Mouse (Mus musculus): Measurements from ENCODE around the gene Rragd.
"Not testable (repeated sequence)": the region's sequence is repeated elsewhere in the genome, so short reads cannot be mapped to it uniquely, and the experiment has no call there.

Rragd gene

DNA sequence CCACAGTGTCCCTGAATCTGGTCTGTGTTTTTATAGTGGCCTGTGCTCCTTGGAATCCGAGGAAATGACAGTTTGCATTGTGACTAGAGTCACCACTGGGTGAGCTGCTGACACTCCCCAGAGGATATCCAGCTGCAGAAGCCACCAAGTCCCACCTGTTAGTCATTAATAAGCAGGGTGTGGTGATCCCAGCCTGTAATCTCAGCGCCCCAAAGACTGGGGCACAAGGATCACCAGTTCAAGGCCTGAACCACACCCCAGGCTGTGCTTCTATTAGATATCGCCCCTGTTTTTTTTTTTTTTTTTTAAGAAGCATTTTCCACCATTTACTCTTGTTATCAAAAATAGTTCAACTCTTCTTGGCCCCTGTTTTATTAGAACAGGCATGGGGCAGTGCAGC is 4.2 kb downstream of the Rragd start:
- no peak for DNase-seq

DNA sequence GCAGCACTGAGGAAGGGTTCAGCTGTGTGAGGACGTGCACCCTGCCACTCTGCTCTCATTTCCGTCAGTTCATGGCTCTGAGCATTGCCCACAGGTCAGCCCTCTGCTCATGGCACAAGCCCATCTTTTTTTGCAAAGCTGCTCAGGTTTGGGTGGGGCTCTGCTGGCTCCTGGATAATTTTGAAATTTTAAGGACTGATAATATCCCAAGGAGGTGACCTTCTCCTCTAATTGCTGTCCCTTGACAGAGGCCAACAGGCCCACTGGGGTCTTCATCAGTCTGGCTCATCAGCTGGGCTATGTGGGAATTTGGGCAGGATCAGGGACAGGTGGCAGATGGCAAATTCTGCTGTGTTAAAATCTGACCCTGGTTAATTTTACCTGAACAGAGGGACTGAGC is 6.5 kb downstream of the Rragd start:
- DNase-seq, result no peak

DNA sequence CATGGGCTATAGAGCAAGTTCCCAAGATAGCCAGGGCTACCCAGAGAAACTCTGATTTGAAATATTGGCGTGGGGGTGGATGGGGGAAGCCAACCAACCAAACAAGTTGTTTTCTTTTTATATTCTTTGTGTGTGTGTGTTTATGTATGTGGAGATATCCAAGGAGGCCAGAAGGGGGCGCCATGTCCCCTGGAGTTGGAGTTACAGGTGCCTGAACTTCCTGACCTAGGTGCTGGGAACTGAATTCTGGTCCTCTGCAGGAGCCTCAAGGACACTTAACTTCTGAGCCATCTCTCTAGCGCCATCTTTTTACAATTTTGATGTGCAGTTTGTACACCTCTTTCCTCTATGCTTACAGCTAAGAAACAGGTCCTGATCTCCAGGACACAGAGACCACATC is 11.3 kb downstream of the Rragd start:
- DNase-seq, result no peak

DNA sequence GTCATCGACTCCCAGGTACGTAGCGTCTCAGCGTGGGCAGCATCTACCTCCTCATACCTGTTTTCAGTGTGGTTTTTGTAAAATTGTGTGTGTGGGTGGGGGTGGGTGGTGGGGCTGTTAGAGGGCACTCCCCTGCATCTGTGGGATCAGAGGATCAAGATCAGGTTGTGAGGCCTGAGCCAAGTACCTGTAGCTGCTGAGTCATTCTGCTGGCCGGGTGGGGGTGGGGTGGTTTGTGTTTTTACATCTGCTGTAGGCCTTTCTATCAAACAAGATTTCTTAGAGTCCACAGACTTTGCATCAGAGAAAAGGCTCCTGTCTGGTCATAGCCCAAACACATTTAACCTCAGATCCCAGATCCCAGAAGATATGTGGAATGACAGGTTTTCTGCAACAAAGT is 13.2 kb downstream of the Rragd start:
- DNase-seq, result no peak

DNA sequence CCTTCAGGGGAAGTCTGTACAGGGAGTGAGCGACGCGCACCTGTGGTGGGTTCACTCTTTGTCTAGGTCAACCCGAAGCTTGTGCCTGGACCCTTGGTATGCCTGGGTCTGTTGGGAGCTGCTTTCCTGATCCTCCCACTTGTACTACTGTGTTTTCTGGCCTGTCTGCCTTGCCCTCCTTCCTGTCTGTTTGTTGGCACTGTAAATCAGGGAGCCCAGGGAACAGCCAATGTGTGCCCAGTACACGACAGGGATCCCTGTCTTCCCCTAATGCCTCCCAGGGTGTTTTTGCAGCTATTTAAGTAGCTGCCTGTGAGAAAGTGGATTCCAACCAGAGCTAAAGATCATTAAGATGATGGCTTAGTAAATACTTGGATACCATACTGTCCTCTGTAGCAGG is 14.7 kb downstream of the Rragd start:
- DNase-seq, result no peak

DNA sequence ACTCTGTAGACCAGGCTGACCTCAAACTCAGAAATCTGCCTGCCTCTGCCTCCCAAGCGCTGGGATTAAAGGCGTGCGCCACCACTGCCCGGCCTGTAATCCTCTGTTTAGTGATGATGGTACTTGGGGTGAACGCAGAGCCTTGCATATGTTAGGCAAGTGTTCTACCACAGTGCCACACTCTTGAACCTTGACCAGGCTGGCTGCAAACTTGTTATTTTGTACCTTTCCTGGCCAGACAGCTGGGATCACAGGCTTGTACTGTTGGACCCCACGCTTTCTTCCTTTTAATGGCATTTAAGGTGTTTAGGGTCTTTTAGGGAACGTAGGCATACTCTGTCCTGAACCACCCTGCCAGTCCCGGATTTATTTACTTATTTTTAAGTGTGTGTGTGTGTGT is 16.2 kb downstream of the Rragd start:
- no peak for DNase-seq

DNA sequence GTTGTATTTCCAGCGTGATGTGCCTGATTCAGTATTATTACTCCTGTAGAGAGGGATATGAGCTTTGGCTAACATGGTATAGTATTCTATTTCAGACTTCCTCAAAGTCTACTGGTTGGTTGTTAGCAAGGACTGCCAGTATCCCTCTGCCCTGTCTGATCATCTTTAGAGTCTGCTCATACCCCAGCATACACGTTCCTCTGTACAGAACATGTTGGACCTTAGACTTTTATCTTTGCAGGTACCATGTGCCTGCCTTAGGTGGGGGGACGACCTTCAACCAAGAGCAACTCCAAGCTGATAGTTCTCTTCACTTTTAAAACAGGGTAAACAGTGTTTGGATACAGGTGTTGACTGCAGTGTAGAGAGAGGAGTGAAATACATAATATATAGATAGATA is 19.2 kb downstream of the Rragd start:
- no peak for DNase-seq

DNA sequence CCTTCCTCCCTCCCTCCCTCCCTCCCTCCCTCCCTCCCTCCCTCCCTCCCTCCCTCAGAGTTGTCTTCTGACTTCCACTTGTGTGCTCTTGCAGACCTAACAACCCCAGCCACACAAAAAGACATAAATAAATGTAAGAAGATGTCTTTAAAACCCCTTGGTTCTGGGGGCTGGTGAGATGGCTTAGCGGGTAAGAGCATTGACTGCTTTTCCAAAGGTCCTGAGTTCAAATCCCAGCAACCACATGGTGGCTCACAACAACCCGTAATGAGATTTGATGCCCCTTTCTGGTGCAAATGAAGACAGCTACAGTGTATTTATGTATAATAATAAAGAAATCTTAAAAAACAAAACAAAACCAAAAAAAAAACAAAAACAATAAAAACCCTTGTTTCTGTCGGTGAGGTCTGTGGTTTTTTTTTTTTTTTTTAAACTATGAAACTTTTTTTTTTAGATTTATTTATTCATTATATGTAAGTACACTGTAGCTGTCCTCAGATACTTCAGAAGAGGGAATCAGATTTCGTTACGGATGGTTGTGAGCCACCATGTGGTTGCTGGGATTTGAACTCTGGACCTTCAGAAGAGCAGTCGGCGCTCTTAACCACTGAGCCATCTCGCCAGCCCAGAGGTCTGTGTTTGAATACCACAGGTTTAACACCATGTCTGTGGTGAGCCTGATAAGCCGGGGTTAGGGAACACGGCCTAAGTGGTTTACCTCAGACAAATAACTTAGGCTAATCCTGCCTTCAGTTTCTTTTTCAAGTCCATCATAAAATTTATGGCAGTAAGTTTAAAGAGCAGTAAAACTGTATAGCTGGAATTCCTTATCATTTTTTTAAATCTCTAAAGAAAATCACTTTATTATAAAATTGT is 23.0 kb downstream of the Rragd start:
- not testable (repeated sequence) for DNase-seq

DNA sequence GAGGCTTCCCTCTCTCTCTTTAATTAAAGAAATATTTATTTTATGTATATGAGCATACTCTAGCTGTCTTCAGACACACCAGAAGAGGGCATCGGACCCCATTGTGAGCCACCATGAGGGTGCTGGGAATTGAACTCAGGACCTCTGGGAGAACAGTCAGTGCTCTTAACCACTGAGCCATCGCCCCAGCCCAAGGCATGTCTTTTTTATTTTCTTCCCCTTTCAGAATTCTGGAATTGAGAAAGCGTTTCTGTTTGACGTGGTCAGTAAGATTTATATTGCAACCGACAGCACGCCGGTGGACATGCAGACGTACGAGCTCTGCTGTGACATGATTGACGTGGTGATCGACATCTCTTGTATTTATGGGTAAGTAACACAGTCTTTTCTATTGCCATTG is 24.0 kb downstream of the Rragd start:
- DNase-seq, result no peak

DNA sequence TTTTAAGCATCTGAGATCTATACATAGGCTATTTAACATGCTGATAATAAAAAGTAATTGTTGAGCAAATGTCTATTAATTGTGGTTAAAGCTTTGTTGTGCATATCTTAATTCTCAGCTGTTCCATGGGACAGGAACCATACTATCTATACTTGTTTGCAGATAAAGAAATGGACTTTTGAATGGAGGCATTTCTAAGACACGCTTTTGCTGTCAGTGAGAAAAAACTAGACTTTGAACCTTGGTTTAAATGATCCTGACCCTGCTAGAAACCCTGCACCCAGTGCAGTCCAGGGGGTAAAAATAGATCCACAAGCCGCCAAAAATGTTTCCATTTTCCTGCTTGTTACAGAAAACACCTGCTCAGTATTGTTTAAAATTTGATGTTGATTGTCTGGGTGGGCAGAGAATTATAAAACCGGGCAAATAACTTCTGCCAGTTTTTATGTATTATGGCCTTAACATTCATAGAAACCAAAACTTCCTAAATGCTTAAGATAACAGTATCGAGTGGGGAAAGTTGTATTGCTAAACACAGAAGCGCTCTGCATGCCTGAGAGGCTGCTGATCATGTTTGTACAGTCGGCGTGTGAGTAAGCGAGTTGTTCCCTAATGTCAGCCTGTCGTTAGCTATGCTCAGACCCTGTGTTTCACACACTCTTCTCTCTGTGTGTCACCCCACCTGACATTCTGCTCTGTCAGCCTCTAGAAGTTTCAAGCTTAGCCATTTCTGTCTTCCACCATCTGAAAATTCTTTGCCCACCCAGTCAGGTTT is 24.8 kb downstream of the Rragd start:
- DNase-seq, result no peak

DNA sequence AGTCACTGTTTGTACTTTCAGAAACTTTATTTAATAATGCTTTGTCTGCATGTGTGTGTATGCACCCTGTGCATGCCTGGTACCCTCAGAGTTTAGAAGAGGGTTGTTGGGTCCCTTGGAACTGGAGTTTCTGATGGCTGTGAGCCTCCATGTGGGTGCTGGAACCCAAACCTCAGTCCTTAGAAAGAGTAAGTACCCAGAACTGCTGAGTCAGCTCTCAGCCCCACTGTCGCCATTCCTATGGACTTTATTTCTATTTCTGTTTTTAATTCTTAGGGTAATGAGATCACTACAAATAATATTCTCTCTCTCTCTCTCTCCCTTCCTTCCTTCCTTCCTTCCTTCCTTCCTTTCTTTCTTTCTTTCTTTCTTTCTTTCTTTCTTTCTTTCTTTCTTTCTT is 27.2 kb downstream of the Rragd start:
- DNase-seq, result no peak

DNA sequence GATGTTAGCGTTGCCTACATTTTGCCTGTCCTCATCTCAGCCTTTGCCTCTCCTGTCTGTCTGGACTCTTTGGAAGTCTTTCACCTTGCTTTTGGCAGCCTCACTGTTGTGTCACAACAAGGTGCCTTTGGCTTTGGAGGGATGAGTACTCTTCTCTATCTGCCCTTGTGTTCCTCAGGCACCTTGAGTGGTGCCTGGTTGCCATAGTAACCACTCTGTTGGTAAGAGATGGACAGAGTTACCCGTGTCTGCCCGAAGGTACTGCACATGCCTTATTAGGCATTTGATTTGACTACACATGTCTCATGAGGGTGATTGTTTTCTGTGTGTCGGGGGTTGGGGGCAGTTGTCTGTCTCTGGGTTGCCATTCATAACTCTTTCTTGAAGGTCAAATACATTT is 29.6 kb downstream of the Rragd start:
- DNase-seq, result no peak

DNA sequence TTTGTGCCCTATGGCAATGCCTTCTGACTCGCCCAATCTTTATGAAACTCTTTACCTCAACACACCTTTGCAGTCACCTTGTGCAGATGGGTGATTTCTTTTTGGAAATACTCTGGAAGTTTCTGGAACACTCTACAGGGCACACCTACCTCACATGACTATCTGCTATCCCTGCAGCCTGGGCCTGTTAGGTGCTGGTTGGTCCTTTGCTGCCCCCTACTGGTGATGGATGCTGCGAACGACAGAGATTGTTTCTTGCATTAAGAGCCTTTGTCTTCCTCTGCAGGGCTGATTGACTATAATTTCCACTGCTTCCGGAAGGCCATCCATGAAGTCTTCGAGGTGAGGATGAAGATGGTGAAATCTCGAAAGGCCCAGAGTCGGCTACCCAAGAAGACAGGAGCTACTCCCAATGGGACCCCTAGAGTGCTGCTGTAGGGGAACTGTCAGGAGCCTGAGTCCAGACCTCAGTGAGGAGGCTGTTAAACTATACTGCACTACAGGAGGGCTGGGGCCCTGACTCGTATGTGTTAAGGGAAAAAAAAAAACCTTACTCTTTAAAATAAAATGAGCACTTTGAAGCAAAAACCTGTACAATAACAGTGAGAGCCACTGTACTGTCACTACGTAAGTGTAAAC is 35.6 kb downstream of the Rragd start:
- peak; percentile 92 for DNase-seq

DNA sequence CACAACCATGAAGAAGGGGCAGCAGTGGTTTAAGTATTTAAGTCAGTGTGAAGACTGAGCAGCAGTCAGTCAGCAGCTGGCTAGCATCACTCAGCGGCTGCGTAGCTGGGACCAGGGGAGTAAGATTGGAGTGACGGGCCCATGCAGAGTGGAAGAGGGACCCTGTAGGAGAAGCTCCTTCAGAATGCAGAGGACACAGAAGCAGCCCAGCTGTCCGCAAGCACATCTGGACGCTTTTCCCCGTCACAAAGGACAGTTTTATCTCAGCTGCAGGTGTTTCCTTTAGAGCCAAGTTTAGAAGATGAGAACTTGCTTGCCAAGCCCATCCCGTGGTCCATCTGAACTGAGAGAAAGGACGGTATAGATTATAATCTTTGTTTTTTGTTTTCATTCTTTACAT is 41.6 kb downstream of the Rragd start:
- DNase-seq, result peak; percentile 9

DNA sequence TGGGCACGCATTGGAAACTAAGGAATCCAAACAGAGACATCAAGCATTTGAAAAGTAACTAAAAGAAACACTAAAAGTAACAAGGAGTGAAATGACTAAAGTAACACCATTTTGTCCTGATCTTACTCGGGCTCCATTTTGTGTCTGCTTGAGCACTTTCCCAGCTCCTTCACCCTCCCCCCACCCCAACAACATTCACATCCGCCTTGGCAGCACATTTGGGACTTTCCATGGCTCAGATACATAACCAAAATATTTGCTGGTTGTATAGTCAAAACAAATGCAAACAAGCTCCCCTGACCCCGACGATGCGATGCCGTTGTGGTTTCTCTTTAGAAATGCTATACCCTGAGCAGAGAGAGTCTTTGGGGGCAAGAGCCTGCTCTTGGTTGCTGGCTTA is 46.3 kb downstream of the Rragd start:
- DNase-seq, result no peak

DNA sequence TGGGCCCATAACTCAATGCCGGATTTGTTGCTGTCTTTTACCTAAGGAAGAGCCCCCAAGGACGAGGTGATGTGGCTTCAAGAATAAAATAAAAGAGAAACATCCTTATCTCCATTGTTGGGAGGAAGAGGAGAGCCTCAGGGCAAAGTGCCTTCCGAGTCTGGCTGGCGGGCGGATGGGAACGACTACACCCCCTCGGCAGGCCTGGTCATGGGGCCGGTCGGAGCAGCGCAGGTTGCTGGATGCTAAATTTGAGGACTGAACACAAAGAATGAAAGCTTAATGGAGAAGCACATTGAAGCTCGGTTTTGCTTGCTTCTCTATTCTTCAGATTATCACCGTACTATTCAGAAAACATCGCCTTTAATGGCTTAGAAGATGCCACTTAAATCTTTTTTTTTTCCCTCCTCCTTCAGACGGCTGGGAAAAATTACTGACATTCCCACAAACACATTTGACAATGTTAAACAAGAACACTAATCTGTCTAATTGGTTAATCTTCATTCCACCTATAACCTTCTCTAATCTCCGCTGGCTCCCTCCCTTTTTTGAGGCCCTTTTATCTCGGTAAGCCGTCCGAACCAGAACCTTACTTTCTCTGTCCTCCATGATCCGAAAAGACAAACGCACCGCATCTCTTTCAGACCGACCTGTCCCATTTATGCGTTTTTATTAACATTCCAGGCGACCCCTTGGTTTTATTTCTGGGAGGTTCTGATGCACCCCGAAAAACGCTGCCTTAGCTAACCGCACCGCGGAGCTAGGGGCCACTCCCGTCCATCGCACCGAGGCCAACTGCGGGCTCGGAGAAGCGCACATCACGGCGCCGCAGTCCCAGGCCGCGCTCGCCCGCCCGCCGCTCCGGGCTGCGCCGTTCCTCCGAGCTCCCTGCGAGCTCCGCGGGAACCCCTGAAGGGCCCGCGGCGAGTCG is 47.7 kb downstream of the Rragd start:
- DNase-seq, result no peak

DNA sequence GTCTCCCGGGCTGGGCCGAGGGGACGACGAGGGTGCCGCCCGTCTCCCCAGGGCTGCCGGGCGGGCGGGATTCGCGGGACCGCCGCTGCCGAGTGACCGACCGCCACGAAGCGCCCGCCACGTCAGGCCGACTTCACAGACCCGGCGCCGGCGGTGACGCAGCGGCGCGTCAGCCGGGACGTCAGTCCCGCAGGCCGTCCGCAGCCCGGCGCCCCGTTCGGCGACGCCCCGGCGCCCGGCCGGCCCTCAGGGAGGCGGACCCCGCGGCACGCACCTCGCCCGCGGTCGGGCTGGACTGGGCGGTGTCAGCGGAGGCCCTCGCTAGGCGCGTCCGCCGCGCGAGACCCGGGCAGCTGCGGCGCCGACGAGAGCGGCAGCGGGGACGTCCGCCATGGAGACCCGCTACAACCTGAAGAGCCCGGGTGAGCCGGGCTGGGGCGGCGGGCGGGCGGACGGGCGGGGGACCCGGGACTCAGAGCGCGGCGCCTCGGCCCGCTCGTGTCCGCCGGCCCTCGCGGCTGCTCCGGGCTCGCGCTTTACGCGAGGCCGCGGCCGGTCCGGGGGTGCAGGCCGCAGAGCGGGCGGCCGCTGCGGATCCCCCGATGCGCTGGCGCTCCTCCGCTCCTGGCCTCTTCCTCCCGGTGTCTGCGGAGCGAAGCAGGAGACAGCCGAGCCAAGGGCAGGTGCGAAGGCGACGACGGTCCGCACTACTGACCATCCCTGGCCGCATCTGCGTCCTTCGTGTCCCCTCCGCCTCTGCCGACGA is 48.5 kb downstream of the Rragd start, which contains the start of gene Ube2j1:
Ube2j1 (plus strand) TSS at position 222 of the 766 bp plus-strand sequence.
- peak; percentile 88 for DNase-seq

DNA sequence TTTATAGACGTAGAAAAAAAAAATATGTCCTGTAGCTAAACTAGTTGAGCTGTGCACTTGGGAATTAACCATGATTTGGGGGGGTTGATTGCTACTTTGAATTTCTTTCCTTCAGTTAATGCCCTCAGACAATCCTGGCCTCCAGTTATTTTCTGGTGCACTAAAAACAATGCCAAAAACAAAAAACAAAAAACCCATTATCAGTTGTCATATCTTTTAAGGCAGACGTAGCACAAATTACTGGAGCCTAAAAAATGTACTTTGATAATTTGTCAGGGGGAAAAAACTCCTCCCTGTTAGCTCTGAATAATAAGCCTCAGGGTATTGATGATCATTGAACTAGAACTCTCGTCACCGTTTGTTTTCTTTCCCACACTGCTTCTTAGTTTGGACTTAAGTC is 49.2 kb downstream of the Rragd start:
- no peak for DNase-seq

DNA sequence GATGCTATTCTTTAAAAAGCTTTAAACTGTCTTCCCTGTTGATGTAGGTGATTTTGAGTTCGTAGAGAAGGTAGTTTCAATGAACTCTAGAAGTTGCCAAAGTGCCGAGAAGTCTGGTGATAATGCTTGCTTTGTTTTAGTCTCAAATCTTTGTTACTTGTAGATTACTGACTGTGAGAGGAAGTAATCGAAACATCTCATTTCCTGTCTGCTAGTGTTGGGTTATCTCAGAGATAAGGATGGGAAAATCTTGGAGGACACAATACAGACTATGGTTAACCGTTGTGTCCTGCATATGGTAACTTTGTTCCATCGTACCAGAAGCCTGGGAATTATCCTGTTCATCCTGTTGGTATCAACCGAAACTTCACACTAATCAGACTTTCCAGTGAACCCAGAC is 50.7 kb downstream of the Rragd start:
- DNase-seq, result no peak

DNA sequence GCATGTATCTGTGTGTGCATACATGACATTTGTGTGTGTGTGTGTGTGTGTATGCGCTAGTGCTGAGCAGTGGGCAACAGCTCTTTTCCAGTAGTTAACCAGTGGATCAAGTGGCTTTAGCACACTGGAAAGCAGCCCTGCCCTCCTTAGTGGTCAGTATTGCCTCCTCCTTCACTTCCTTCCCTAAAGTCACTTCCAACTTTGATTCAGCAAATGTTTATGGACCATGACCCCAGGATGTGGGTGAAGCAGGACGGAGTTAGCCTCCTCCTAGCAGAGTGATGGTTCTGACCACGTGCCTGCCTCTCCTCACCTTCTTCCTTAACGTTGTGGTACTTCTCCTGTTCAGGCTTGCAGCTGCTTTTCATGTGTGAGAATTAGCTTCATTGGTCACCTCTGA is 57.0 kb downstream of the Rragd start:
- no peak for DNase-seq

DNA sequence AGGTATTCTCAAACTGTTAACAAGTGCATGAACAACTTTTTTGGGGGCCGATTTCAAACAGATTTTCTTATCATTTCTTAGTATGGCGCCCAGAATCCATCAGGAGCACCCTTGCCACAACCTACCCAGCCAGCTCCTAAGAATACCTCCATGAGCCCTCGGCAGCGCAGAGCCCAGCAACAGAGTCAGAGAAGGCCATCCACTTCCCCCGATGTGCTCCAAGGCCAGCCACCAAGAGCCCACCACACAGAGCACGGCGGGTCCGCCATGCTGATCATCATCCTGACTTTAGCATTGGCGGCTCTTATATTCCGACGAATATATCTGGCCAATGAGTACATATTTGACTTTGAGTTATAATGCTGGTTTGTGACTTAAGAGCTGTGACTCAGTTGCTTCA is 66.8 kb downstream of the Rragd start:
- DNase-seq, result no peak

DNA sequence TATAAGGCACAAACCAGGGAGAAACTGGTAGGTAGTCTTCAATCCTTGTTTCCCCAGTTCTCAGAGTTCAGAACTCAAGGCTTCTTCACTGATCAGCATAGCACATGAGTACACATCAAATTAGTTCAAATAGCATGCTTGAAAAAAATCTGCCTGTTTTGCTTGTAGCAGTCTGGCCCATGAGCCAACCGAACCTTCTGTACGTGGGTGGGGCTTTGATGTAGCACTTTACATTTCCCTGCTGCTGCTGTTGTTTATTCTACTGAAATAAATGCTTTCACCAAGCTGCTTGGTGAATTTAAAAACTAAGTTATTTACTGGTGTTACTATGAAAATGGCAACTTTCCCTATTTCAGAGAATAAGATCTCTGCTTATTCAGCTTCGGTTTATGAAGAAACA is 69.2 kb downstream of the Rragd start:
- no peak for DNase-seq

All from lung, postnatal 14 days (tissue).